ENCODE assay signal across 28 mouse cellular contexts in the genomic region with DNA sequence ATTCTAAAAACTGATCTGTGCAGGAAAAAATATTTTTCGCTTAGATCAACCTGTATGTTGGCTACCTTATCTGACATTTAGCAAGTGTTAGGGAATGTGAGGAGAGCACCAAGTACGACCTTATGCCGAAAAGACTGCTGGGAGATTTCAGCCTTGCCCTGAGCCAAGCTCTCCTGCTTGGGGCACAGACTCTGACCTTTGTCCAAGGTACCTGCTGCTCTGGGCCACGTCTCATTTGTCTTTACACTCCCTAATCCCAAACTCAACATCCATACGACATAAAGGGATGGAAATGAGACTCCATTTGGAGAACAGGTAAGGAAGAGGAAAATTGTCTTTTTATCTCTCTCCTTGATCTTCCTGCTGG.
DNase-seq lines count a peak whose midpoint lies in the region; ATAC-seq and TF ChIP-seq lines count a peak whose summit lies in the region.
"Had no signal": no experiment of that assay in that cellular context is flagged by ENCODE, and none has a peak within 500 bp of the region (broad histone marks: within the 10 kb centered on the region; RNA-seq: fewer than 3 reads in every experiment).

No protein-coding gene starts in this region.

- no peaks in the 10 kb centered on the region for H3K27me3 ChIP-seq in heart, adult 2 months (ENCODE audit: control insufficient read depth, insufficient read depth, low read length)
- H3K27me3 ChIP-seq in limb, embryonic 12.5 days = no peaks in the 10 kb centered on the region
- H3K27me3 ChIP-seq: CH12.LX; embryonic facial prominence, embryonic 13.5 days; forebrain, embryonic 15.5 days; heart, embryonic 15.5 days; lung, embryonic 15.5 days; midbrain, embryonic 15.5 days; neural tube, embryonic 15.5 days; stomach, embryonic 15.5 days had no signal

- ATAC-seq in limb, embryonic 12.5 days (ENCODE audit: insufficient number of reproducible peaks, insufficient read depth, low FRiP score, low TSS enrichment, low read depth) = no peak
- ATAC-seq: activated CD4-positive, CD25-positive, alpha-beta regulatory T cell, adult 4 months; forebrain, embryonic 15.5 days; hindbrain, embryonic 16.5 days; midbrain, embryonic 15.5 days had no signal

- H3K9me3 ChIP-seq in limb, embryonic 12.5 days = no peaks in the 10 kb centered on the region
- H3K9me3 ChIP-seq: embryonic facial prominence, embryonic 13.5 days; forebrain, embryonic 10.5 days; forebrain, embryonic 15.5 days; heart, embryonic 10.5 days; heart, embryonic 15.5 days; lung, embryonic 15.5 days; midbrain, embryonic 10.5 days; midbrain, embryonic 15.5 days; neural tube, embryonic 15.5 days; stomach, embryonic 15.5 days had no signal

- TF ChIP-seq CTCF in heart, adult 2 months (IDR thresholded peaks at IDR 0.05) = no peak

- H3K79me2 ChIP-seq in heart, adult 2 months (replicated peaks; ENCODE audit: control insufficient read depth, insufficient read depth, low read length) = no peaks in the 10 kb centered on the region

- H3K9ac ChIP-seq in heart, adult 2 months (ENCODE audit: low read depth, low read length) = no peak overlapping the region
- H3K9ac ChIP-seq in limb, embryonic 12.5 days (replicated peaks) = no peak overlapping the region
- H3K9ac ChIP-seq: embryonic facial prominence, embryonic 13.5 days; forebrain, embryonic 15.5 days; heart, embryonic 15.5 days; lung, embryonic 15.5 days; midbrain, embryonic 15.5 days; neural tube, embryonic 15.5 days; stomach, embryonic 15.5 days had no signal

- H3K36me3 ChIP-seq in heart, adult 2 months (ENCODE audit: control insufficient read depth, insufficient read depth, low read length) = no peaks in the 10 kb centered on the region
- H3K36me3 ChIP-seq in limb, embryonic 12.5 days = no peaks in the 10 kb centered on the region
- H3K36me3 ChIP-seq: embryonic facial prominence, embryonic 13.5 days; forebrain, embryonic 10.5 days; forebrain, embryonic 15.5 days; heart, embryonic 10.5 days; heart, embryonic 15.5 days; lung, embryonic 15.5 days; midbrain, embryonic 10.5 days; midbrain, embryonic 15.5 days; neural tube, embryonic 15.5 days; stomach, embryonic 15.5 days had no signal

- WGBS in heart, adult 2 months = 59% methylated on average over 5 of the region's 5 CpGs
- 30% methylated on average over 5 of the region's 5 CpGs for WGBS in limb, embryonic 12.5 days

- peak; percentile 44 to 45 for DNase-seq in cerebellum, postnatal 10 days
- no peak for DNase-seq in cerebellum, adult 9-10 months
- DNase-seq in heart, adult 11 months = peak; percentile 37
- no peak for DNase-seq in heart, adult 2 months
- DNase-seq in kidney, postnatal 14 days = peak; percentile 6
- DNase-seq in kidney, adult 18-20 months = no peak
- no peak for DNase-seq in frontal cortex, adult 2 months (ENCODE audit: extremely low spot score in 1 of 2, low spot score in 1 of 2)
- DNase-seq: adrenal gland, adult 2 months; adrenal gland, postnatal 36 days; gastrocnemius, postnatal 10 days; layer of hippocampus, adult 9-11 months; retina, postnatal 1 day; right cerebral cortex, postnatal 14 days had no signal

- H3K27ac ChIP-seq in heart, adult 2 months = no peak overlapping the region
- peak overlapping the region; percentile 42; the same call in 1 of the 2 replicates for H3K27ac ChIP-seq in limb, embryonic 12.5 days
- H3K27ac ChIP-seq: embryonic facial prominence, embryonic 13.5 days; forebrain, embryonic 10.5 days; forebrain, embryonic 15.5 days; heart, embryonic 10.5 days; heart, embryonic 15.5 days; lung, embryonic 15.5 days; midbrain, embryonic 10.5 days; midbrain, embryonic 15.5 days; neural tube, embryonic 15.5 days; stomach, embryonic 15.5 days had no signal

- H3K4me3 ChIP-seq in heart, adult 2 months = no peak overlapping the region
- no peak overlapping the region for H3K4me3 ChIP-seq in limb, embryonic 12.5 days (replicated peaks)
- H3K4me3 ChIP-seq: forebrain, embryonic 10.5 days; forebrain, embryonic 15.5 days; heart, embryonic 10.5 days; heart, embryonic 15.5 days; lung, embryonic 15.5 days; midbrain, embryonic 10.5 days; midbrain, embryonic 15.5 days; neural tube, embryonic 15.5 days; stomach, embryonic 15.5 days had no signal

- peak overlapping the region; percentile 56 for H3K4me2 ChIP-seq in limb, embryonic 12.5 days
- H3K4me2 ChIP-seq: forebrain, embryonic 15.5 days; heart, embryonic 15.5 days; liver, embryonic 11.5 days; lung, embryonic 15.5 days; midbrain, embryonic 15.5 days; neural tube, embryonic 15.5 days; stomach, embryonic 15.5 days had no signal

- TF ChIP-seq POLR2A in heart, adult 2 months (IDR thresholded peaks at IDR 0.05; ENCODE audit: insufficient read depth, low read depth, low read length) = no peak

- intact Hi-C loops in heart, adult 2 months (cut with DNase I) = no loop called here

- no peak for TF ChIP-seq EP300 in heart, adult 2 months (IDR thresholded peaks at IDR 0.05; ENCODE audit: insufficient read depth, low read depth, low read length)

- no peaks in the 10 kb centered on the region for H3K4me1 ChIP-seq in heart, adult 2 months (ENCODE audit: control insufficient read depth, insufficient read depth, low read length)
- peaks cover 33% of the 10 kb centered on the region for H3K4me1 ChIP-seq in limb, embryonic 12.5 days (replicated peaks)
- H3K4me1 ChIP-seq: forebrain, embryonic 15.5 days; heart, embryonic 10.5 days; heart, embryonic 15.5 days; lung, embryonic 15.5 days; midbrain, embryonic 15.5 days; neural tube, embryonic 15.5 days; stomach, embryonic 15.5 days had no signal

Comparison
In these comparisons a context has a peak if more than half of its experiments do, and no peak if none do; other contexts are left out.
1. DNase-seq: peak in cerebellum, postnatal 10 days (2 of 2), heart, adult 11 months (single experiment) and kidney, postnatal 14 days (single experiment); none in cerebellum, adult 9-10 months (single experiment), heart, adult 2 months (0 of 2), kidney, adult 18-20 months (single experiment) and frontal cortex, adult 2 months (0 of 2).